Mouse (Mus musculus) heart, postnatal 0 days (tissue): ENCODE measurements around the gene Tnfaip3. TPM values are rescaled to one million over a fixed set of nuclear protein-coding genes. Genes with fewer than 3 reads are reported as not detected.
A peak's percentile ranks its signal among the peaks of the same experiment; 100 is the strongest.

ENCODE experiments used
- ATAC-seq: fragments of 200-750 bp; cut with Nextera tagmentation; 2 replicates; pipeline ENCODE4 v1.8.0; 2017; ENCODE audit warnings: low read depth, moderate number of reproducible peaks, moderate library complexity; ENCODE audit not compliant: insufficient read depth
- DNase-seq: peaks from one replicate; pipeline ENCODE4 v3.0.0-alpha.2; 2016; ENCODE audit warnings: low spot score
- H3K27ac ChIP-seq: fragments of 300-500 bp; sonication (generic); 2 replicates; pipeline ENCODE4 v1.5.1; 2014; ENCODE audit warnings: low read depth, mild to moderate bottlenecking
- H3K27me3 ChIP-seq: fragments of 300-500 bp; sonication (generic); 2 replicates; pipeline ENCODE4 v1.6.1; 2014; ENCODE audit warnings: low read length, mixed read lengths; ENCODE audit not compliant: control insufficient read depth, insufficient read depth
- H3K36me3 ChIP-seq: fragments of 300-500 bp; sonication (generic); replicated peaks from 2 replicates; pipeline ENCODE4 v1.6.1; 2014; ENCODE audit warnings: low read length, mixed read lengths; ENCODE audit not compliant: control insufficient read depth, insufficient read depth
- H3K4me1 ChIP-seq: fragments of 300-500 bp; sonication (generic); 2 replicates; pipeline ENCODE4 v1.6.1; 2014; ENCODE audit warnings: antibody characterized with exemption; ENCODE audit not compliant: control insufficient read depth, insufficient read depth
- H3K4me2 ChIP-seq: fragments of 300-500 bp; sonication (generic); 2 replicates; pipeline ENCODE4 v1.6.1; 2014; ENCODE audit warnings: low read depth, mild to moderate bottlenecking, low read length, moderate library complexity
- H3K4me3 ChIP-seq: fragments of 300-500 bp; sonication (generic); 2 replicates; pipeline ENCODE4 v1.5.1; 2014; ENCODE audit warnings: low read depth, low read length
- H3K9ac ChIP-seq: fragments of 300-500 bp; sonication (generic); replicated peaks from 2 replicates; pipeline ENCODE4 v1.6.1; 2014; ENCODE audit warnings: low read depth, low read length, mixed read lengths
- H3K9me3 ChIP-seq: fragments of 300-500 bp; sonication (generic); replicated peaks from 2 replicates; pipeline ENCODE4 v1.6.1; 2016; ENCODE audit warnings: low read length; ENCODE audit not compliant: control insufficient read depth
- CTCF ChIP-seq: IDR thresholded peaks from 2 replicates; pipeline ENCODE4 v1.5.1; 2016; ENCODE audit warnings: antibody characterized with exemption, control low read depth, low read depth
- EP300 ChIP-seq: IDR thresholded peaks from 2 replicates; pipeline ENCODE4 v1.6.1; 2016; ENCODE audit warnings: antibody characterized with exemption, low read depth
- WGBS: fragments of 180-500 bp; shearing (Covaris S2); extraction: QIAGEN DNeasy Blood & Tissue Kit; methylation state at CpG from one replicate; pipeline ENCODE4 v1.1.7; 2014; 5-methylcytosine and 5-hydroxymethylcytosine counted together
- polyA plus RNA-seq: library from polyadenylated mRNA; unstranded; fragments of >200 nt; fragmentation: Nextera tagmentation; extraction: Ambion mirVana; gene quantifications from 2 replicates; pipeline ENCODE4 v1.2.1, GENCODE M21; 2015
- total RNA-seq: library from RNA; depleted of rRNA; stranded (reverse); fragments of >200 nt; gene quantifications from 2 replicates; pipeline ENCODE4 v1.2.3, GENCODE M21; 2014; ENCODE audit warnings: low replicate concordance

Tnfaip3 gene
- total and polyA plus RNA-seq, 2 experiments from 2014 or later: 1.1 to 4.2 TPM

GRCm38 (mm10) chr10:19007897-19008606 is 7.4 kb downstream of the Tnfaip3 start:
- 50% methylated on average over 8 of the region's 8 CpGs for WGBS

GRCm38 (mm10) chr10:19002091-19002785 is 13.2 kb downstream of the Tnfaip3 start:
- TF ChIP-seq EP300: no peak
- no peak for DNase-seq
- Histone ChIP-seq H3K27me3 (no peaks in the 10 kb centered on the region), H3K9me3 (no peaks in the 10 kb centered on the region), H3K4me3 (no peak overlapping the region), H3K4me1 (no peaks in the 10 kb centered on the region), H3K4me2 (no peak overlapping the region), H3K27ac (no peak overlapping the region), H3K36me3 (peaks cover 60% of the 10 kb centered on the region), H3K9ac (no peak overlapping the region)
- ATAC-seq: no peak
- 80% methylated on average over 12 of the region's 12 CpGs for WGBS

More at GRCm38 (mm10) chr10:19007897-19008606, 7.4 kb downstream of the Tnfaip3 start:
- Histone ChIP-seq H3K36me3 (peaks cover 39% of the 10 kb centered on the region), H3K27me3 (no peaks in the 10 kb centered on the region), H3K4me3 (no peak overlapping the region), H3K9ac (no peak overlapping the region), H3K9me3 (no peaks in the 10 kb centered on the region), H3K4me2 (no peak overlapping the region), H3K27ac (no peak overlapping the region), H3K4me1 (peaks cover 16% of the 10 kb centered on the region; the same call in 1 of the 2 replicates)
- ATAC-seq: no peak
- DNase-seq: no peak
- TF ChIP-seq EP300 (no peak), CTCF (no peak)

GRCm38 (mm10) chr10:18999427-18999826 is 16.0 kb downstream of the Tnfaip3 start:
- 70% methylated on average over 2 of the region's 2 CpGs for WGBS
- H3K27ac ChIP-seq: no peak overlapping the region
- DNase-seq (no peak), ATAC-seq (no peak)
- TF ChIP-seq EP300: no peak
- TF ChIP-seq CTCF: peak; percentile 59
- H3K4me2 ChIP-seq: no peak overlapping the region
- H3K9me3 ChIP-seq: no peaks in the 10 kb centered on the region
- no peak overlapping the region for H3K4me3 ChIP-seq
- peaks cover 35% of the 10 kb centered on the region for H3K36me3 ChIP-seq
- no peaks in the 10 kb centered on the region for H3K27me3 ChIP-seq
- no peaks in the 10 kb centered on the region for H3K4me1 ChIP-seq
- H3K9ac ChIP-seq: no peak overlapping the region

GRCm38 (mm10) chr10:18996331-18996730 is 19.1 kb downstream of the Tnfaip3 start:
- Histone ChIP-seq H3K4me1 (no peaks in the 10 kb centered on the region), H3K9ac (no peak overlapping the region), H3K27me3 (no peaks in the 10 kb centered on the region), H3K27ac (no peak overlapping the region), H3K9me3 (no peaks in the 10 kb centered on the region), H3K4me3 (no peak overlapping the region), H3K4me2 (no peak overlapping the region), H3K36me3 (peaks cover 4% of the 10 kb centered on the region; the same call in 1 of the 2 replicates)
- no peak for ATAC-seq
- TF ChIP-seq EP300 (no peak), CTCF (no peak)
- DNase-seq: no peak

GRCm38 (mm10) chr10:18995465-18996261 is 19.8 kb downstream of the Tnfaip3 start:
- Histone ChIP-seq H3K4me1 (no peaks in the 10 kb centered on the region), H3K4me2 (no peak overlapping the region), H3K9me3 (no peaks in the 10 kb centered on the region), H3K4me3 (no peak overlapping the region), H3K9ac (no peak overlapping the region), H3K27ac (no peak overlapping the region), H3K36me3 (no peaks in the 10 kb centered on the region), H3K27me3 (no peaks in the 10 kb centered on the region)
- WGBS: 85% methylated on average over 12 of the region's 12 CpGs
- no peak for TF ChIP-seq EP300
- TF ChIP-seq CTCF: no peak
- ATAC-seq (no peak), DNase-seq (no peak)
